Mouse (Mus musculus) MEL (cell line): ENCODE results near the gene Zfp335. TPM values are rescaled to one million over a fixed set of nuclear protein-coding genes. Genes with fewer than 3 reads are reported as not detected.

Experiments used
- DNase-seq: peaks from one replicate; pipeline ENCODE4 v3.0.0; 2011; ENCODE audit warnings: low read depth, low spot score
- H3K27ac ChIP-seq: 2 replicates; pipeline ENCODE4 v1.5.1; 2012; ENCODE audit warnings: low read depth, mild to moderate bottlenecking, control low read depth, low read length, moderate library complexity; ENCODE audit not compliant: control insufficient read depth
- H3K27me3 ChIP-seq, 2 experiments: fragments of 150-350 bp in 1 of 2; sonication (generic) in 1 of 2; 2 replicates each; pipeline ENCODE4 v1.6.1; 2012; ENCODE audit warnings: low read length in 2 of 2, mild to moderate bottlenecking in 2 of 2, improper control_type of control experiment in 1 of 2, moderate library complexity in 1 of 2; ENCODE audit not compliant: insufficient read depth in 2 of 2, control insufficient read depth in 1 of 2
- H3K36me3 ChIP-seq, 2 experiments: 2 replicates each; pipeline ENCODE4 v1.6.1; 2012 to 2014; ENCODE audit warnings: low read length in 2 of 2, improper control_type of control experiment in 1 of 2, inconsistent platforms in 1 of 2, mild to moderate bottlenecking in 1 of 2; ENCODE audit not compliant: insufficient read depth in 2 of 2, control insufficient read depth in 1 of 2
- H3K4me1 ChIP-seq, 2 experiments: fragments of 150-350 bp in 1 of 2; sonication (generic) in 1 of 2; 2 replicates each; pipeline ENCODE4 v1.6.1; 2012; ENCODE audit warnings: low read length in 2 of 2, improper control_type of control experiment in 1 of 2, mild to moderate bottlenecking in 1 of 2; ENCODE audit not compliant: insufficient read depth in 2 of 2, control insufficient read depth in 1 of 2
- H3K4me3 ChIP-seq, 2 experiments: fragments of 150-350 bp in 1 of 2; sonication (generic) in 1 of 2; 2 replicates each; pipeline ENCODE4 v1.5.1; 2012; ENCODE audit warnings: low read depth in 2 of 2, low read length in 2 of 2, mild to moderate bottlenecking in 2 of 2, moderate library complexity in 2 of 2, control low read depth in 1 of 2, improper control_type of control experiment in 1 of 2; ENCODE audit not compliant: control insufficient read depth in 1 of 2, insufficient read depth in 1 of 2
- H3K79me2 ChIP-seq: 2 replicates; pipeline ENCODE4 v1.6.1; 2012; ENCODE audit warnings: mild to moderate bottlenecking, low read length, moderate library complexity; ENCODE audit not compliant: control insufficient read depth, poor library complexity, insufficient read depth
- H3K9ac ChIP-seq: 2 replicates; pipeline ENCODE4 v1.6.1; 2012; ENCODE audit warnings: low read depth, mild to moderate bottlenecking, control low read depth, low read length, moderate library complexity; ENCODE audit not compliant: control insufficient read depth, poor library complexity, severe bottlenecking
- H3K9me3 ChIP-seq: fragments of 150-350 bp; sonication (generic); replicated peaks from 2 replicates; pipeline ENCODE4 v1.6.1; 2012; ENCODE audit warnings: mild to moderate bottlenecking, low read length, improper control_type of control experiment, moderate library complexity; ENCODE audit not compliant: insufficient read depth
- BHLHE40 ChIP-seq: IDR thresholded peaks from 2 replicates; pipeline ENCODE4 v1.6.1; 2012; ENCODE audit warnings: low read depth, mild to moderate bottlenecking, inconsistent platforms, low read length, improper control_type of control experiment, borderline replicate concordance
- CHD1 ChIP-seq: IDR thresholded peaks from 2 replicates; pipeline ENCODE4 v1.6.1; 2012; ENCODE audit warnings: low read depth, mild to moderate bottlenecking, inconsistent platforms, low read length, improper control_type of control experiment
- CTCF ChIP-seq, 3 experiments: IDR thresholded peaks in 2 of 3; conservative IDR thresholded peaks in 1 of 3; 2 replicates each; pipeline ENCODE4 v1.5.1; 2011 to 2012; ENCODE audit warnings: low read length in 3 of 3, low read depth in 2 of 3, mild to moderate bottlenecking in 2 of 3, improper control_type of control experiment in 1 of 3, inconsistent platforms in 1 of 3, mixed read lengths in 1 of 3, moderate library complexity in 1 of 3; ENCODE audit not compliant: control insufficient read depth in 1 of 3, insufficient read depth in 1 of 3, poor library complexity in 1 of 3, severe bottlenecking in 1 of 3
- E2F4 ChIP-seq: IDR thresholded peaks from 2 replicates; pipeline ENCODE4 v1.6.1; 2011; ENCODE audit warnings: low read depth, low read length, improper control_type of control experiment, borderline replicate concordance
- ELF1 ChIP-seq: IDR thresholded peaks from 2 replicates; pipeline ENCODE4 v1.6.1; 2014; ENCODE audit warnings: low read depth, mild to moderate bottlenecking, inconsistent platforms, low read length, improper control_type of control experiment, moderate library complexity
- ETS1 ChIP-seq: IDR thresholded peaks from 2 replicates; pipeline ENCODE4 v1.6.1; 2012; ENCODE audit warnings: low read depth, mild to moderate bottlenecking, inconsistent platforms, low read length, improper control_type of control experiment, moderate library complexity
- GATA1 ChIP-seq: IDR thresholded peaks from 2 replicates; pipeline ENCODE4 v1.6.1; 2011; ENCODE audit warnings: low read depth, low read length, improper control_type of control experiment
- MAX ChIP-seq: IDR thresholded peaks from 2 replicates; pipeline ENCODE4 v1.6.1; 2011; ENCODE audit warnings: low read length, improper control_type of control experiment
- MEF2A ChIP-seq: IDR thresholded peaks from 2 replicates; pipeline ENCODE4 v1.6.1; 2014; ENCODE audit warnings: low read depth, mild to moderate bottlenecking, inconsistent platforms, low read length, improper control_type of control experiment; ENCODE audit not compliant: poor library complexity, insufficient replicate concordance, severe bottlenecking; ENCODE audit errors: extremely low read depth
- MXI1 ChIP-seq: IDR thresholded peaks from 2 replicates; pipeline ENCODE4 v1.6.1; 2011; ENCODE audit warnings: mild to moderate bottlenecking, low read depth, low read length, improper control_type of control experiment
- MYC ChIP-seq: IDR thresholded peaks from 2 replicates; pipeline ENCODE4 v1.6.1; 2011; ENCODE audit warnings: low read depth, mild to moderate bottlenecking, low read length, improper control_type of control experiment, moderate library complexity
- NELFE ChIP-seq: IDR thresholded peaks from 2 replicates; pipeline ENCODE4 v1.6.1; 2011; ENCODE audit warnings: low read depth, low read length, improper control_type of control experiment
- NRF1 ChIP-seq: IDR thresholded peaks from 2 replicates; pipeline ENCODE4 v1.6.1; 2014; ENCODE audit warnings: low read depth, mild to moderate bottlenecking, inconsistent platforms, low read length, improper control_type of control experiment, moderate library complexity; ENCODE audit not compliant: poor library complexity, insufficient read depth, severe bottlenecking
- POLR2A ChIP-seq, 2 experiments: IDR thresholded peaks; 2 replicates each; pipeline ENCODE4 v1.6.1; 2011 to 2012; ENCODE audit warnings: low read length in 2 of 2, mild to moderate bottlenecking in 2 of 2, control low read depth in 1 of 2, improper control_type of control experiment in 1 of 2, low read depth in 1 of 2, moderate library complexity in 1 of 2; ENCODE audit not compliant: control insufficient read depth in 1 of 2, insufficient read depth in 1 of 2, poor library complexity in 1 of 2
- RAD21 ChIP-seq: IDR thresholded peaks from 2 replicates; pipeline ENCODE4 v1.6.1; 2011; ENCODE audit warnings: mild to moderate bottlenecking, low read depth, low read length, improper control_type of control experiment
- SIN3A ChIP-seq: IDR thresholded peaks from 2 replicates; pipeline ENCODE4 v1.6.1; 2012; ENCODE audit warnings: low read length, improper control_type of control experiment, inconsistent platforms
- TAL1 ChIP-seq: IDR thresholded peaks from 2 replicates; pipeline ENCODE4 v1.6.1; 2012; ENCODE audit warnings: mild to moderate bottlenecking, inconsistent platforms, low read length, moderate library complexity, mixed read lengths
- USF1 ChIP-seq: IDR thresholded peaks from 2 replicates; pipeline ENCODE4 v1.6.1; 2014; ENCODE audit warnings: low read depth, mild to moderate bottlenecking, inconsistent platforms, low read length, improper control_type of control experiment, moderate library complexity
- USF2 ChIP-seq, 2 experiments: IDR thresholded peaks; 2 replicates each; pipeline ENCODE4 v1.6.1; 2011 to 2012; ENCODE audit warnings: improper control_type of control experiment in 2 of 2, low read length in 2 of 2, borderline replicate concordance in 1 of 2, inconsistent platforms in 1 of 2, low read depth in 1 of 2, mild to moderate bottlenecking in 1 of 2; ENCODE audit not compliant: insufficient read depth in 1 of 2
- ZKSCAN1 ChIP-seq: IDR thresholded peaks from 2 replicates; pipeline ENCODE4 v1.6.1; 2012; ENCODE audit warnings: low read depth, mild to moderate bottlenecking, inconsistent platforms, low read length, improper control_type of control experiment, moderate library complexity
- polyA plus RNA-seq, 2 experiments: library from polyadenylated mRNA; stranded (reverse) in 1 of 2; unstranded in 1 of 2; fragments of >175 nt in 1 of 2; fragments of >200 nt in 1 of 2; gene quantifications; 2 replicates each; pipeline versions ENCODE4 v1.2.1 to v1.2.4; 2012; ENCODE audit warnings: low replicate concordance in 2 of 2, low read depth in 1 of 2; ENCODE audit not compliant: insufficient read length in 2 of 2, insufficient read depth in 1 of 2, missing spikeins in 1 of 2
- total RNA-seq: library from RNA; depleted of rRNA; stranded (reverse); fragments of 300-350 nt; gene quantifications from 2 replicates; pipeline ENCODE4 v1.2.3, GENCODE M21; 2012

Gene Zfp335
- total and polyA plus RNA-seq, 3 experiments: 12.6 to 24.1 TPM; not detected in 1

- TF ChIP-seq NELFE (no peak), POLR2A (IDR thresholded peaks at IDR 0.05; ENCODE audit: control insufficient read depth in 1 of 2, insufficient read depth in 1 of 2, low read depth in 1 of 2, low read length in 2 of 2, poor library complexity in 1 of 2) (peak in 1 of 2 experiments; percentile 10; a peak in 1 of 4 replicates), MYC (no peak), BHLHE40 (no peak), MEF2A (no peak), CHD1 (no peak), GATA1 (no peak)
- Histone ChIP-seq H3K4me3 (peak overlapping the region; percentile 69 to 71), H3K36me3 (peaks cover 0 to 16% of the 10 kb centered on the region in 2 experiments; a peak in 2 of 4 replicates), H3K4me1 (peaks cover 10 to 26% of the 10 kb centered on the region in 2 experiments), H3K79me2 (no peaks in the 10 kb centered on the region; the same call in 1 of the 2 replicates), H3K9me3 (no peaks in the 10 kb centered on the region), H3K9ac (peak overlapping the region; percentile 67), H3K27ac (peak overlapping the region; percentile 28; the same call in 1 of the 2 replicates), H3K27me3 (no peaks in the 10 kb centered on the region)
- DNase-seq: peak; percentile 47
Measured at GRCm38 (mm10) chr2:164857842-164858553, 53.6 kb downstream of the Zfp335 start.

GRCm38 (mm10) chr2:164857101-164857821 is 54.3 kb downstream of the Zfp335 start, which contains the start of gene Pltp:
Pltp (minus strand) TSS chr2:164857711.
- H3K36me3 ChIP-seq: peaks cover 0 to 15% of the 10 kb centered on the region in 2 experiments; a peak in 2 of 4 replicates
- H3K4me3 ChIP-seq: peak within 1 kb of the TSS; percentile 69 to 71
- H3K79me2 ChIP-seq: no peaks in the 10 kb centered on the region; the same call in 1 of the 2 replicates
- no peaks in the 10 kb centered on the region for H3K9me3 ChIP-seq
- peak; percentile 47; the same call in 1 of the 2 replicates for TF ChIP-seq ETS1
- no peak for TF ChIP-seq RAD21
- TF ChIP-seq E2F4: no peak
- TF ChIP-seq USF2 (IDR thresholded peaks at IDR 0.05; ENCODE audit: borderline replicate concordance in 1 of 2, insufficient read depth in 1 of 2, low read depth in 1 of 2, low read length in 2 of 2): peak in 1 of 2 experiments; percentile 40; a peak in 1 of 4 replicates
- TF ChIP-seq CTCF (IDR thresholded peaks at IDR 0.05 in 2 of 3, conservative IDR thresholded peaks at IDR 0.05 in 1 of 3; ENCODE audit: control insufficient read depth in 1 of 3, insufficient read depth in 1 of 3, low read depth in 2 of 3, low read length in 3 of 3, poor library complexity in 1 of 3, severe bottlenecking in 1 of 3): no peak
- TF ChIP-seq SIN3A: peak; percentile 61
- peak; percentile 53 for TF ChIP-seq MAX
- TF ChIP-seq MXI1: peak; percentile 86
- TF ChIP-seq USF1: peak; percentile 88
- TF ChIP-seq NELFE: 0 out of 2 replicates have a peak, but pooled peaks have one; percentile 33
- TF ChIP-seq POLR2A (IDR thresholded peaks at IDR 0.05; ENCODE audit: control insufficient read depth in 1 of 2, insufficient read depth in 1 of 2, low read depth in 1 of 2, low read length in 2 of 2, poor library complexity in 1 of 2): peak in 1 of 2 experiments; percentile 21; a peak in 2 of 4 replicates
- no peak for TF ChIP-seq TAL1
- TF ChIP-seq NRF1: peak; percentile 22; the same call in 1 of the 2 replicates
- 0 out of 2 replicates have a peak, but pooled peaks have one; percentile 18 for TF ChIP-seq ELF1
- TF ChIP-seq ZKSCAN1: no peak
- TF ChIP-seq GATA1: no peak
- H3K27ac ChIP-seq: peak within 1 kb of the TSS; percentile 28; the same call in 1 of the 2 replicates
- H3K9ac ChIP-seq: peak within 1 kb of the TSS; percentile 67
- H3K27me3 ChIP-seq: no peaks in the 10 kb centered on the region
- DNase-seq: peak; percentile 83
- peaks cover 7 to 23% of the 10 kb centered on the region in 2 experiments for H3K4me1 ChIP-seq
